Mouse (Mus musculus): ENCODE measurements around the gene Eps15l1.

Gene Eps15l1

GRCm38 (mm10) chr8:72318801-72319322, 102.4 kb downstream of the Eps15l1 start, which contains the start of gene Klf2:
Gene Klf2, plus strand, starts transcription at chr8:72319033.
- DNase-seq: peak; percentile 96 to 97

- DNase-seq: no peak
Observed at GRCm38 (mm10) chr8:72317741-72318301, 103.4 kb downstream of the Eps15l1 start.

- no peak for DNase-seq
Observed at GRCm38 (mm10) chr8:72316053-72316695, 105.1 kb downstream of the Eps15l1 start.

GRCm38 (mm10) chr8:72312926-72313518, 108.2 kb downstream of the Eps15l1 start:
- no peak for DNase-seq

- DNase-seq: peak; percentile 66 to 78
Observed at GRCm38 (mm10) chr8:72310849-72311506, 110.3 kb downstream of the Eps15l1 start.

- peak; percentile 60 to 69 for DNase-seq
Observed at GRCm38 (mm10) chr8:72308276-72308675, 113.0 kb downstream of the Eps15l1 start.

GRCm38 (mm10) chr8:72306913-72307312, 114.3 kb downstream of the Eps15l1 start:
- DNase-seq: no peak

GRCm38 (mm10) chr8:72305210-72305905, 115.9 kb downstream of the Eps15l1 start, which contains the start of gene Gm10282:
Gene Gm10282, minus strand, starts transcription at chr8:72305260.
- no peak for DNase-seq

- peak; percentile 29 to 59 for DNase-seq
Observed at GRCm38 (mm10) chr8:72303633-72304032, 117.6 kb downstream of the Eps15l1 start.

GRCm38 (mm10) chr8:72302986-72303612, 118.2 kb downstream of the Eps15l1 start:
- DNase-seq: no peak

- DNase-seq: no peak
Observed at GRCm38 (mm10) chr8:72301497-72301896, 119.8 kb downstream of the Eps15l1 start.

GRCm38 (mm10) chr8:72300654-72301400, 120.4 kb downstream of the Eps15l1 start:
- peak in 1 of 2 experiments; percentile 11 for DNase-seq

- no peak for DNase-seq
Observed at GRCm38 (mm10) chr8:72298928-72299327, 122.3 kb downstream of the Eps15l1 start.

- DNase-seq: no peak
Observed at GRCm38 (mm10) chr8:72296561-72296960, 124.7 kb downstream of the Eps15l1 start.

GRCm38 (mm10) chr8:72295679-72296078, 125.6 kb downstream of the Eps15l1 start:
- peak; percentile 79 to 87 for DNase-seq

GRCm38 (mm10) chr8:72295125-72295524, 126.1 kb downstream of the Eps15l1 start:
- no peak for DNase-seq

GRCm38 (mm10) chr8:72293309-72293708, 128.0 kb downstream of the Eps15l1 start:
- DNase-seq: no peak

- no peak for DNase-seq
Observed at GRCm38 (mm10) chr8:72291104-72291503, 130.2 kb downstream of the Eps15l1 start.
